Mouse (Mus musculus) heart, postnatal 10 days (tissue): ENCODE data around the gene Boc. TPM values are rescaled to one million over a fixed set of nuclear protein-coding genes. Genes with fewer than 3 reads are reported as not detected.

ENCODE experiments used
- DNase-seq, 2 experiments: peaks; one replicate each; pipeline ENCODE4 v3.0.0; 2021
- intact Hi-C: fragments of 180-260 bp; cut with DNase I; formaldehyde crosslinking; loops from one replicate; pipeline ENCODE4 v1.15.1; 2025
- total RNA-seq, 2 experiments: library from RNA; stranded (reverse); gene quantifications; 2 replicates each; pipeline ENCODE4 v1.2.3; 2021

The Boc gene
- total RNA-seq, 2 experiments from 2014 or later = 9.0 to 9.4 TPM

DNA sequence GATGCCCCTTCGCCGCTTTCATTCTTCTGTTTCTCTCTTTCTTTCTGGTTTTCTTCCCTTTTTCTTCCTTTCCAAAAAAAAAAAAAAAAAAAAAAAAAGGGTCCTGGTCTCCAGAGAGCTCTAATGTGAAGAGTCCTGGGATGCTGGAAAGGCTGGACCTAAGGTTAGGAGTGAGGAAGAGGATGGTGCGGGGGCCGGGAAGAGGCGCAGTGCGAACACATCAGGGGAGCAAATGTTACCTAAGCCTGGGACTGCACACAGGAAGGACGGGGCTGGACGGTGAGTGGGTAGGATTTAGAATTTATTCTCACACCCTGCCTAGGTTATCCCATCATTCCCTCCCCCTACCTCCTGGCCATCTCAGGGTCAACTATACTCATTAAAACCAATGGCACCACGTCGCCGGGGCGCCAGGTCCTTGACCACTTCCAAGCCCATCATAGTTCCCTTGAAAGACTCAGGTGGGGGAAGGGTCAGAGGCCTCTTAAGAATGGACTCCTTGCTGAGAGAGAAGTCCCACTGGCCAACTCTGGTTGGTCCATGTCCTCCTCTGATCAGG is 27.4 kb downstream of the Boc start:
- DNase-seq = no peak
- intact Hi-C loops = no loop called here

- no peak for DNase-seq
- intact Hi-C loops = no loop called here
Observed at GRCm38 (mm10) chr16:44530829-44531228, 27.9 kb downstream of the Boc start.

DNA sequence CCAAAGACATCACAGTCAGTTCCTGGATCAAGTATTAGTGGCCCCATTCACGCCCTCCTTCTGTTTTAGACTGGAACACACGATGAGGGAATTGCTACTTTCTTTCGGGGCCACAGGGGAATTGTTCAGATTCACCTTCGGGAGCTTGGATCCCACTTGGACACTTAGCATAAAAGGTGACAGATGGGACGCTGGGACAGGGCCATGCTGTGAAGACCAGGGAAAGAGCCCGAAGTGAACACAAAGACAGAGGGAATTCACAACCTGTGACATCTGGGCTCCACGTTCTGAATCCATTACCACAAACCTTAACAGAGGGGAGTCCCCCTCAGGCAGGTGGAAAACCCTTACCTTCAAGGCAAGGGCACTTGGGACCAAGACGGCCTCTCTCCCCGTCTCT is 28.5 kb downstream of the Boc start:
- DNase-seq = no peak
- intact Hi-C loops = no loop called here

- intact Hi-C loops = no loop called here
- DNase-seq = no peak
Observed at GRCm38 (mm10) chr16:44529691-44530090, 29.0 kb downstream of the Boc start.

DNA sequence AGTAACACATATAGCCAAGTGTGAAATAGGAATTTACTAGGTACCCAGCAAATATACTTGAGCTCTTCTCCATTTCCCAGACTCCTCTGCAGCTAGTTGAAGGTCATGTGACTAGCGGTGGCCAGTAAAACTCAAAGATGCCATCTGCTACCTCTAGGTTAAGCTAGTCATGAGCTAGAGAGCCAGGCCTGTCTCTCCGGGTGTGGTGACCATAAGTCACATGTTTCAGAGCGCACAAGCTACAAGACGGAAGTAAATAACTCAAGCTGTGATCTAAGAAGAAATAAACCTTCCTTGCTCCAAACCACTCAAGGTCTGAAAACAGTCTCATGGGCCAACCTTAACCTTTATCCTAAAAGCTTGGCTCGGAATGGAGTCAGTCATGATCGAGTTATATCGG is 29.7 kb downstream of the Boc start:
- intact Hi-C loops = no loop called here

DNA sequence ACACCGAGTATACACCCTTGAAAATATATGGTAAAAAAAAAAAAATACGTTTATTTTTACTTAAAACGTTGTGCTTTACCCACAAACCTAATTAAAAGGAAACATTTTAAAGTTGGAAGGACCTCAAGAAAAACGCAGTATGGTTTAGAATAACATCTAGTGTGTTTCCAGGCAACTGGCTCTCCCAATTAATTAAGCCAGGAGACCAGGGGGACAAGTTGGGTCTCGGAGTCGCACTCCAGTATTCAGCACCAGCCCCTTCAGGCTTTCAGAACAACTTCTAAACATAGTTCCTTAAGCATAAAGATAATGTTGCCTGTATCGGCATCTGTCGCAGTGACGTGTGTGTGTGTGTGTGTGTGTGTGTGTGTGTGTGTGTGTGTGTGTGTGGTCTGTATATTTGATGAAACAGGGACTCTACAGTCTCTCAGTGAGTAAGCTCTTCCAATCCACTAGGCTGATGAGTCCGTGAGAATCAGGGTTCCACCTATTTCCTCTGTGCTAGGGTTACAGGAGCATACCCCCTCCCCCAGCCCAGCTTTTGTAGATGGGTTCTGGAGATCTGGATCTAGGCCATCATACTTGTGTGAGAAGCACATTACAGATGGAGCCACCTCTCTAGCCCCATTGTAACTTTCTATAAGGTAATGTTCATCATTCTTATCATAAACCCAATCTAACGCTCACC is 31.3 kb downstream of the Boc start:
- intact Hi-C loops = no loop called here

More for the DNA sequence above, 29.7 kb downstream of the Boc start:
- DNase-seq = no peak

DNA sequence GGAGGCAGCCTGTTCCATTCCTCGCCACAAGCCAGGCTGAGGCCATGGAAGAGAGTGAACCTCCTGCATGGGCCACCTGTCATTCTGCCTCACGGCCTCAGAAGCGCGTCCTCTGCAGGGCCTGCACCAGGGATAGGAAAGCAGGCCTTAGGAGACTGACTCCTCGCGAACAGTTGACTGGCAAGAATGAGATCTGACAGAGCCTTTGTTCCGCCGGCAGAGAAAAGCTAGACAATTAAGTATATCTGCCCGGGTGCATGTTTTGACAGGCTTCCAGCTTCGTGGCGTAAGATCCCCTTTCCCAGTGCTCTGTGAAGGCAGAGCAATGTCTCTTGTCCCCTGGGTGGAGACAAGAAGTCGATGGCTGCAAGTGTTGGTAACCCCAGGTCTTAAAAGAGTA is 32.0 kb downstream of the Boc start:
- peak in 1 of 2 experiments; percentile 23 for DNase-seq
- intact Hi-C loops = no loop called here

More for the DNA sequence above, 31.3 kb downstream of the Boc start:
- DNase-seq = no peak

DNA sequence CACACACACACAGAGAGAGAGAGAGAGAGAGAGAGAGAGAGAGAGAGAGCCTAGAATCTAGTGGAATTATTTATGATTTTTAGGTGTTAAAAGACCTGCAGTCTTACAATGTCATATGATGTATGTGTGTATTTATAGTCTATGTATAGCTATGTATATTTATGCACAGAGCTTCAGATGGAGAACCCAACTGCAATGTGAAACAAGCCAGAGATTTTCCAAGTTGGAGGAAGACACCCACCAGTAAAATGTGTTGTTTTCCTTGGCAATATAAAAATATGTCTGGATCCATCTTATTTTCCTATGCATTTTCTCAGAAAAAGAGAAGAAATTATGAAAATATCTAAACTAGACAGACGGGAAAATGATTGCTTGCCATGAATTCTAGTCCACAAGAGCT is 32.7 kb downstream of the Boc start:
- DNase-seq = no peak
- intact Hi-C loops = no loop called here

DNA sequence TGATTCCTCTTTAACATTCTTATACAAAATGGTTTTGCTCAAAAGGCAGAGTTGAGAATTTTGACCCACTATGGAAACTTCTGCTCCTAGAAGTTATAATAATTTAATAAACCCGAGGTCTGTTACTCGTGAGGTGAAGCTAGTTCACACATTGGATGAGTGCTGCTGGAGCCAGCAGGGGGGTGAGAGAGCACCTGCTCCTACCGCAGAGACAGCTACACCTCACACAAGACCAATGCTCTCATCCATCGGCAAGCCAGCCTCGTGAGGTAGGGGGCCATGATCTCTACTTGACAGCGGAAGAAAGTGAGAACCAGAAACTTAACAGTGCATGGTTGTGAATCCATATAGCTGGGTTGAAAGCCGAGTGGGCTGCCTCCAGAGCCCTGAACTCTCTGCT is 35.1 kb downstream of the Boc start:
- intact Hi-C loops = no loop called here
- no peak for DNase-seq

- intact Hi-C loops = no loop called here
- DNase-seq = no peak
Observed at GRCm38 (mm10) chr16:44516498-44516897, 42.2 kb downstream of the Boc start.

DNA sequence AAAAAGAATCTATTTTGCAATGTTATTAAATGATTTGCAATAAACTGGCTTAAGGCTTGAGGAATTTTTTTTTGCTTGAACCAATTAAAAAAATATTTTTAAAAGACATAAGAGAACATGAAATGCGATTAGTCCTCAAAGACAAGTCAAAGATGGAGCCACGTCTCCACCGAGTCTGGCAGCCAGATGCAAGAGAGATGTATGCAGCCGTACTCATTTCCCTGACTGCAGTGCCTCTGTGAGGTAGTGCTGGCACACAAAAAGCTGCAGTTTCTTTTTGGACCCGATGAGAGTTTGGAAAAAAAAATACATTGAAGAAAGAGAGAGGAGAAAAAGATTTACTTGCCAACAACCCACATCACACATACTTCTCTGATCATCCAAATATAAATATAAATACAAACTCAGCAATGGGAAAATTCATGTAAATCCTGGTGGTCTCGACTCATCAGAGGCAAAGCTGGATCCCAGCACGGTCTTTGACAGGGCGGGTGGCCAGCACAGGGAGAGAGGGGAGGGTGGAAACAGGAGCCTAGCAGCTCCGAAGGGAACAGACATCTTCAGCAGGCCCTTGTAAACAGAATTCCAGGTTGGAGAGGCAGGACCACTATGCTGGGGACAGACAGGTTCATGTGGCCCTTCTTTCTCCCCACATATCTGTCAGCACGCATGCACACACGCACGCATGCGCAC is 48.0 kb downstream of the Boc start:
- intact Hi-C loops = no loop called here
- DNase-seq = no peak

GRCm38 (mm10) chr16:44509458-44510344 is 49.0 kb downstream of the Boc start:
- no peak for DNase-seq
- intact Hi-C loops = no loop called here

GRCm38 (mm10) chr16:44508772-44509171 is 49.9 kb downstream of the Boc start:
- DNase-seq = no peak
- intact Hi-C loops = no loop called here

- intact Hi-C loops = no loop called here
- no peak for DNase-seq
Observed at GRCm38 (mm10) chr16:44508025-44508424, 50.7 kb downstream of the Boc start.

- no peak for DNase-seq
- intact Hi-C loops = no loop called here
Observed at GRCm38 (mm10) chr16:44507027-44507929, 51.4 kb downstream of the Boc start.

DNA sequence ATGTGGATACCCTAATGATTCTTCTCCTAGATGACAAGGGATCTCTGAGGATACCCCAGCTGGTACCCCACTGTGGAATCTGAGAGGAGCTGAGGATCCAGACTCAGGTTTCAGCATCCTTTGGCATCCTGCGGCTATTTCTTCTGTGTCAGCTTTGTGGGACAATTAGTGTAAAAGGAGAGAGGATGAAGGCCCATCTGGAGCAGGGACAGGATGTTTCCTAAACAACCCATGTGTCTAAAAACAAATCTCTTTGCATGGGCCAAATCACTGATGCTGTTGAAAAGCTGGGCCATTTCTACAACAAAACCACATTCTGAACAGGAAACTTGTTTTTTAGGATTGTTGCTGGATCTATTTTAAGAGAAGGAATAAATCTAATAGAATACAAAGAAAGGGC is 53.5 kb downstream of the Boc start:
- DNase-seq = no peak
- intact Hi-C loops = no loop called here

DNA sequence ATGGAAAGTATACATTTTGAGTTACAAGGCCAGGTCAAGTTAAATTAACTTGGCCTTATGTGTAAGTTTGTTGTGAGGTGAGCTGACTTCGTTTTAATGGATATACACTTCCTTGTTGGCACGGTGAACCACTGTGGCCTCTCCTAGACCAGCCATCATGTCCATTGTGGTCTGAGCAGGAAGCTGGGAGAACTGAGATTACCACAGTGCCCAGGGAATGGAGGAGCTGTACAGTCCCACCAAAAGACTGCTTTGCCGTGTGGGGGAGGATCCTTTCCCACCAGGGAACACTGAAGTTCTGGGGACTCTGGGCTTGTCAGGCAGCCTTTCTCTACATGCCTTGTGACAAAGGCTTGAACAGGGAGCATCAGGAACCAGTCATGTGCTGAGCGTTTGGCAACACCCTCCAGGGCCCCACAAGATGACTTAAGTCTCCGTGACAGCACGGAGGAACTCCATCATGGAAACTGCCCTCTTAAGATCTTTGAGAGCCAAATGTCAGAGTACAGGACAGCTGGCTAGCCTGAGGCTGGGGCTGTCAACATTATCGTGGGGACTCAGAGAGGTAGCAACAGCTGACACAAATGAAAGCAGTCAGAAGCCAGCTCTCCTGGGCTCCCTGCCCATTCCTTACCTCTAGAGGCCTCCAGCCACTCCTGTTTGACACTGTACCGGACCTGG is 55.7 kb downstream of the Boc start:
- intact Hi-C loops = no loop called here
- peak; percentile 68 to 70 for DNase-seq

DNA sequence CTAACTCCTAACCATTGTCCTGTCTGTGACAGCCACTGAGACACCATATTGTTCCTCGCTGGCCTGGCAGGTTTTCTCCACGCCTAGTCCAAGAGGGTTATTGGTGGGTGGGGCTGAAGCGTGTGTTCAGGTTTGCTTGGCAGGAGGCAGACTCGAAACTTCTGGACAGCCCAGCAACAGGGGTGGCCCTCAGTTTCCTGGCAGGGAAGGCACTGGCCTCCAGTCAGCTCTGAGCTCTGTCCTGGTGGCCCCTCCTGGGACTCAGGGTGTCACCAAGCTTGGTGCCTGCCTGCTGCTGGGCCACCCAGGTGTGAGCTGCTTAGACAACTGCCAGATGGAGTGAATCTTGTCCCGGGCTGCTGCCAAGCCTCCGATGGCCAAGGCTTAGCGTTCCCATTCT is 56.4 kb downstream of the Boc start:
- peak; percentile 52 to 62 for DNase-seq
- intact Hi-C loops = no loop called here

DNA sequence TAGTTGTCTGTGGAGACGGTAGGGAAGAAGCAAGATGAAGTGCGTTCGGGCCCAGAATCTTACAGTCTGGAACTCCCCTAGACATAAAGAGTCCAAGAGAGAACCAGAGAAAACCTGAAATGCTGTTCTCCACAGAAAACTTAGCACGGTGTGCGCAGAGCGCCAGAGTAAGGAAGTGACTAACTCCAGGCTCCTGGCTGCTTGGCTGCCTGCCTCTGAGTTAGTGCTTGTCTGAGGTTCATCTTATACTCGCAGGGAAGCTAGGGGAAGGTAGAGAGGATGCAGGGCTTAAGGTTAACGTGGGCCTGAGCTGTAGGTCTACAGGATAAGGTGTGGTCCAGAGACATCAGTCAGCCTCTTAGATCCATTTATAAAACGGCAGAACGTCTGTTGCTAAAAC is 56.9 kb downstream of the Boc start:
- intact Hi-C loops = no loop called here

GRCm38 (mm10) chr16:44498447-44498846 is 60.2 kb downstream of the Boc start:
- no peak for DNase-seq
- intact Hi-C loops = no loop called here

More for the DNA sequence above, 56.9 kb downstream of the Boc start:
- DNase-seq = no peak
